8 mouse cellular contexts compared by ENCODE assay signal in genomic region chr3:94785958-94786357, GRCm38 (mm10). TPM values are rescaled to one million over a fixed set of nuclear protein-coding genes. Genes with fewer than 3 reads are reported as not detected.
DNase-seq lines count a peak whose midpoint lies in the region; ATAC-seq and TF ChIP-seq lines count a peak whose summit lies in the region.

No protein-coding gene starts in this region.

- no peak overlapping the region for H3K27ac ChIP-seq in heart, postnatal 0 days (ENCODE audit: low read depth)
- 0 out of 2 replicates have a peak overlapping the region, but pooled peaks have one; percentile 29 for H3K27ac ChIP-seq in hindbrain, embryonic 16.5 days (ENCODE audit: low read depth, low read length)
- H3K27ac ChIP-seq in midbrain, embryonic 11.5 days (ENCODE audit: low read depth, low read length): no peak overlapping the region

- intact Hi-C loops in heart, postnatal 25 days (cut with DNase I): no loop called here
- intact Hi-C loops in left cerebral cortex, postnatal 25 days (cut with DNase I): no loop called here

- H3K9ac ChIP-seq in heart, postnatal 0 days (replicated peaks; ENCODE audit: low read depth, low read length): no peak overlapping the region
- peak overlapping the region; percentile 60 for H3K9ac ChIP-seq in hindbrain, embryonic 16.5 days (ENCODE audit: low read depth, low read length)
- peak overlapping the region; percentile 59 for H3K9ac ChIP-seq in midbrain, embryonic 11.5 days (ENCODE audit: low read length)

- 0 out of 2 replicates have a peak, but pooled peaks cover 11% of the 10 kb centered on the region for H3K4me1 ChIP-seq in heart, postnatal 0 days (ENCODE audit: control insufficient read depth, insufficient read depth)
- H3K4me1 ChIP-seq in hindbrain, embryonic 16.5 days (ENCODE audit: control insufficient read depth, insufficient read depth, low read depth, low read length): peaks cover 16% of the 10 kb centered on the region
- peaks cover 4% of the 10 kb centered on the region for H3K4me1 ChIP-seq in midbrain, embryonic 11.5 days (ENCODE audit: control insufficient read depth, insufficient read depth, low read length)

- 3% methylated on average over 14 of the region's 14 CpGs for WGBS in heart, postnatal 0 days
- under 1% methylated on average over 14 of the region's 14 CpGs for WGBS in hindbrain, embryonic 16.5 days
- 2% methylated on average over 14 of the region's 14 CpGs for WGBS in midbrain, embryonic 11.5 days

- ATAC-seq in heart, postnatal 0 days (ENCODE audit: insufficient read depth, low read depth): no peak
- ATAC-seq in hindbrain, embryonic 16.5 days: peak; percentile 6
- ATAC-seq in midbrain, embryonic 11.5 days (ENCODE audit: low FRiP score): no peak; the same call in 1 of the 2 replicates

- no peaks in the 10 kb centered on the region for H3K36me3 ChIP-seq in heart, postnatal 0 days (replicated peaks; ENCODE audit: control insufficient read depth, insufficient read depth, low read length)
- no peaks in the 10 kb centered on the region for H3K36me3 ChIP-seq in hindbrain, embryonic 16.5 days (ENCODE audit: control insufficient read depth, insufficient read depth, low read length)
- no peaks in the 10 kb centered on the region for H3K36me3 ChIP-seq in midbrain, embryonic 11.5 days (ENCODE audit: control insufficient read depth, insufficient read depth, low read length)

- DNase-seq in heart, postnatal 0 days (ENCODE audit: low spot score): no peak
- no peak for DNase-seq in heart, postnatal 25 days (ENCODE audit: low spot score)
- peak; percentile 65 for DNase-seq in R1 (ENCODE audit: low read depth, low spot score)
- DNase-seq in midbrain, embryonic 11.5 days (ENCODE audit: low spot score, missing footprints): no peak
- DNase-seq in thymus, postnatal 36 days: no peak
- no peak for DNase-seq in urinary bladder, postnatal 10 days (ENCODE audit: low spot score)
- no peak for DNase-seq in left cerebral cortex, postnatal 25 days (ENCODE audit: low spot score in 2 of 2)

- peak overlapping the region; percentile 88 for H3K4me2 ChIP-seq in heart, postnatal 0 days (ENCODE audit: low read depth, low read length)
- peak overlapping the region; percentile 94 for H3K4me2 ChIP-seq in hindbrain, embryonic 16.5 days (ENCODE audit: low read length)
- H3K4me2 ChIP-seq in midbrain, embryonic 11.5 days: peak overlapping the region; percentile 96

- TF ChIP-seq CTCF in heart, postnatal 0 days (IDR thresholded peaks at IDR 0.05; ENCODE audit: low read depth): no peak

- TF ChIP-seq EP300 in heart, postnatal 0 days (IDR thresholded peaks at IDR 0.05; ENCODE audit: low read depth): no peak

- peak overlapping the region; percentile 57 for H3K4me3 ChIP-seq in heart, postnatal 0 days (ENCODE audit: low read depth, low read length)
- peak overlapping the region; percentile 65 for H3K4me3 ChIP-seq in hindbrain, embryonic 16.5 days (ENCODE audit: low read length)
- H3K4me3 ChIP-seq in midbrain, embryonic 11.5 days (ENCODE audit: low read depth, low read length): peak overlapping the region; percentile 47

- no peaks in the 10 kb centered on the region for H3K9me3 ChIP-seq in heart, postnatal 0 days (replicated peaks; ENCODE audit: control insufficient read depth, low read length)
- no peaks in the 10 kb centered on the region for H3K9me3 ChIP-seq in hindbrain, embryonic 16.5 days (ENCODE audit: control insufficient read depth, low read length)
- H3K9me3 ChIP-seq in midbrain, embryonic 11.5 days (ENCODE audit: control insufficient read depth, low read length): no peaks in the 10 kb centered on the region

- H3K27me3 ChIP-seq in heart, postnatal 0 days (ENCODE audit: control insufficient read depth, insufficient read depth, low read length): peaks cover 4% of the 10 kb centered on the region; the same call in 1 of the 2 replicates
- no peaks in the 10 kb centered on the region for H3K27me3 ChIP-seq in hindbrain, embryonic 16.5 days (replicated peaks; ENCODE audit: control insufficient read depth, insufficient read depth, low read length)
- peaks cover 5% of the 10 kb centered on the region; the same call in 1 of the 2 replicates for H3K27me3 ChIP-seq in midbrain, embryonic 11.5 days (ENCODE audit: control insufficient read depth, insufficient read depth, low read length)

RNA-seq across cellular contexts. Expression of gene Cgn, which starts 0.3 kb away (rescaled TPM):
- total RNA-seq in heart, postnatal 0 days (2014; rRNA removed; ENCODE audit: low replicate concordance): 0.04 and 0.89 TPM in 2 replicates
- polyA plus RNA-seq in heart, postnatal 0 days (2015; fragmentation: Nextera tagmentation; extraction: Ambion mirVana): 0.51 and 0.73 TPM in 2 replicates
- under 1 TPM; 0.60 to 0.92 TPM for total RNA-seq in heart, postnatal 25 days (2021)
- 14.4 and 15.4 TPM in 2 replicates for polyA plus RNA-seq in hindbrain, embryonic 16.5 days (2015; fragmentation: Nextera tagmentation; extraction: Ambion mirVana)
- 2.3 and 2.9 TPM in 2 replicates for polyA plus RNA-seq in midbrain, embryonic 11.5 days (2014; fragmentation: Nextera tagmentation; extraction: Ambion mirVana)
- 1 to 10 TPM; 3.3 to 3.4 TPM for total RNA-seq in left cerebral cortex, postnatal 25 days (2021)

RNA-seq across cellular contexts. Expression of gene Pogz, which starts 51.4 kb away (rescaled TPM):
- total RNA-seq in heart, postnatal 0 days (2014; rRNA removed; ENCODE audit: low replicate concordance): 19.9 and 22.3 TPM in 2 replicates
- 5.8 TPM in 2 replicates for polyA plus RNA-seq in heart, postnatal 0 days (2015; fragmentation: Nextera tagmentation; extraction: Ambion mirVana)
- total RNA-seq in heart, postnatal 25 days (2021): 10 to 100 TPM; 16.6 to 21.3 TPM
- polyA plus RNA-seq in hindbrain, embryonic 16.5 days (2015; fragmentation: Nextera tagmentation; extraction: Ambion mirVana): 16.4 and 17.3 TPM in 2 replicates
- 24.1 and 24.2 TPM in 2 replicates for polyA plus RNA-seq in midbrain, embryonic 11.5 days (2014; fragmentation: Nextera tagmentation; extraction: Ambion mirVana)
- total RNA-seq in left cerebral cortex, postnatal 25 days (2021): 10 to 100 TPM; 57.4 to 58.1 TPM
